Mouse (Mus musculus): ENCODE measurements around the gene Kif27. TPM values are rescaled to one million over a fixed set of nuclear protein-coding genes. Genes with fewer than 3 reads are reported as not detected.

Gene Kif27
- total RNA-seq, 4 experiments from 2014 or later: 0.55 to 3.4 (median 2.0) TPM

DNA sequence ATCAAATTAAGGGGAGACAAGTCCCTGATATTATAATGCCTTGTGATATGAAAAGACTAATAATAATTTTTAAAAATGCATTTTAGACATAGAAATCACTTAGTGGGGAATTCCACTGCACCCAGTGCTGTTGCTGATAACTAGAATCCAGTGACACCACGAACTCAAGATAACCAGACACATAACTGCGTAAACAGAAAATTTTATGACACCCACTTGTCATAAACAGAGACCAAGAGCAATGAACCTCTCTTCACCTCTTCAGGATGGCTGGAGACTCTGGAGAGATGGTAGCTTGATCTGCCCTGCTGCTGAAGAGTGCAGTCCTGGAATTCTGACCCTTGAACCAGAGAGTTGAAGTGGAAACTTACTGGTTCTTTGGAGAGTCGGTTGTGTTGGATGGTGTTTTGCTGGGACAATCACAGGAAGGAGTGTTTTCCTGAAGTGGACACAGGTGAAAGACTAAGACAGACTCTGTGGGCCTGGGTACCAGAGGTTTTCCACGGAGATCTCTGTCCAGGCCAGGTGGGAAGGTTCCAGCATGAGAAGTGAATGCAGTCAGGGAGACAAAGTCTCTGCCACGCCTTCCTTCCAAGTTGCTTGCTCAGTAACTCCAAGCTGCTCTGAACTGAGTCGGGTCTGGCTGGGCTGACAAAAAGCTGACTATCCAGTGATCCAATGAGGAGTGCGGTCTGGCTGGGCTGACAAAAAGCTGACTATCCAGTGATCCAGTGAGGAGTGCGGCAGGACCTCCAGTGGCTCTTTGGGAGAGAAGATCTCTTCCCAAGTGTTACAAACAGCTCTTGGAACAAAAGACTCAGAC lies 5.6 kb upstream of the Kif27 start:
- no peak for DNase-seq

- DNase-seq: no peak
Observed at GRCm38 (mm10) chr13:58359304-58359653, 357 bp upstream of the Kif27 start.

DNA sequence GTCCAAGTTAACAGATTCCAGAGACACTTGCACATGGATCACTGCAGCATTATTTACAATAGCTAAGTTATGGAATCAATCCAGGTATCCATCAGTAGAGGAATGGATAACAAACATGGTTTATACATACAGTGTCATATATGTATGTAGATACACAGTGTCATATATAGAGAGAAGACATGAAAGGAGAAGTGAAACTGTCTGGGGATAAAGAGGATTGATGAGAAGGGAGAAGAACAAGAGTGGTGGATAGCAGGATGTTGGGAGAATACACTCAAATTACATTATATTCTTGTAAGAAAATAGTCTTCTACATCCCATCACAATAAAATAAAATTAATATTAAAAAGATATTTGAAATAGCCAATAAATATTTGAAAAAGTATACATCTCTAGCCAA lies 5.9 kb downstream of the Kif27 start:
- DNase-seq: no peak

DNA sequence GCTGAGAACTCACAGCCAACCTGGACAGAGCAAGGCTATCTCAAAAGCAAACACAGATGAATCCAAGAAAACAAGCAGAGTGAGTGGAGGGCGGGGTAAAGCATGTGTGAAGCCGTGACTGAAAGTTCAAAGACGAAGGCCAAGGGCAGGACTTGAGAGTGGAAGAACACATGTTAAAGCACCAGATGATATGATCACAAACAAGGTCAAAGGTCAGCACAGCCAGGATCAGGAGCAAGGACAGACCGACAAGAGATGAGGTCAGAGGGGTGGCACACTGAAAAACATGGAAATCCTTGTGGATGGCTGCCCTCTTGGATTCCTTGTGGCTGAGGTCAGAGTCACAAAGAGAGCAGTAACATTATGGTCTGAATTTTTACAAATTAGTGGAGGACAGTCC lies 8.3 kb downstream of the Kif27 start:
- DNase-seq: peak; percentile 12

- no peak for DNase-seq
Observed at GRCm38 (mm10) chr13:58344505-58344904, 14.4 kb downstream of the Kif27 start.

DNA sequence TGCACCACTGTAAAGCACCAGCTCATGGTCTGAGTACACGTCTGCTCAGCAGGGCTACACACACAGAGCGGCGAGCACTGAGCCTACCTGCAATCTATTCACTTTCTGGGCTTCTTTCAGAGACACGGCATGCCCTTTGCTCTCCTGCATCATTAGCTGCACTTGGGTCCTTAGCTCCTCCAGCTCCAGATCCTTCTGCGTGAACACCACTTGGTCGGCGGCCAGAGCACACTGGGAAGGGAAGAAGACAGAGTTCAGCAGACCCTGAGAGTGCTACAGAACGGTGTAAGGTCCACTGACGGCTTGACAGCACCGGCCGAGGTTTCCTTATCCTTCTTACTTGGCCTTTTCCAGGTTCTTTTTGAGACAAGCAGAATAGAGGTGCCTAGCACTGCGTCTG lies 21.5 kb downstream of the Kif27 start:
- no peak for DNase-seq

DNA sequence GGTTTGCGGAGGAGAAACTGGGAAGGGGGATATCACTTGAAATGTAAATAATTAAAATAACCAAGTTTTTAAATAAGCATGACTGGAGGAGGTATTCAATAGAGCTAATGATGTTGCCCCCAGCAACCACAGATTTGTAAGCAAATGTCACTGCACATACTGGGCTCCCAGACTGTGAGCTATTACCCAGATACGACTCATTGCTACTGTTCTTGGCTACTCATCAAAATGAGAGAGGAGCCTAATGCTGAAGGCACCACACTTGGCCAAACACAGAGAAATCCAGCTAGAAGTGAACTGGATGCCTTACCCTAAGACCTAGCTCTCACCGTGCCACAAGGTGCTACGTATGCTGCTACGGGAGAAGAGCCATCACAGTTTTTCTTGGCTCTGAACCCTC lies 24.8 kb downstream of the Kif27 start:
- no peak for DNase-seq

- no peak for DNase-seq
Observed at GRCm38 (mm10) chr13:58317768-58318167, 41.2 kb downstream of the Kif27 start.

GRCm38 (mm10) chr13:58314991-58315390 lies 43.9 kb downstream of the Kif27 start:
- no peak for DNase-seq

- no peak for DNase-seq
Observed at GRCm38 (mm10) chr13:58313758-58314157, 45.2 kb downstream of the Kif27 start.

- DNase-seq: peak; percentile 40
Observed at GRCm38 (mm10) chr13:58311351-58311750, 47.6 kb downstream of the Kif27 start.

DNA sequence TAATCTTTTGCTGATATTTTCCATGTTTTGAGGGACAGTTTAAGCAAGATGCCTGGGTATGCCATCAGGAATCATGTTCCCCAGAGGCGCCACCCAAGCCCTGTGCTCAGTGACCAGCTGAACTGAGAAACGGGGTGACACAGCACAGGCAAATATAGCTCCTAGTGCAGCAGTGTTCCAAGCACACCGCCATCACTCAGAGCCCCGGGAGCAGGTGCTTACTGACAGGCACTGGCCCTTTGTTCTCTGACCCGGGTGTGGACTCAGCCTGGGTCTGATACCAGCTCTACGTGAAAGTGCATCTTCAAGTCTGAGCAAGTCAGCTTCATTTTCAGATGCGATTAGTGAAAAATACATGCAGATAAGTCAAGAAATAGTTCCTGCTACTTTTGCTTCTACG lies 49.4 kb downstream of the Kif27 start:
- no peak for DNase-seq

- no peak for DNase-seq
Observed at GRCm38 (mm10) chr13:58307453-58307852, 51.5 kb downstream of the Kif27 start.

- no peak for DNase-seq
Observed at GRCm38 (mm10) chr13:58305230-58305629, 53.7 kb downstream of the Kif27 start.

- no peak for DNase-seq
Observed at GRCm38 (mm10) chr13:58302421-58303145, 56.3 kb downstream of the Kif27 start.

DNA sequence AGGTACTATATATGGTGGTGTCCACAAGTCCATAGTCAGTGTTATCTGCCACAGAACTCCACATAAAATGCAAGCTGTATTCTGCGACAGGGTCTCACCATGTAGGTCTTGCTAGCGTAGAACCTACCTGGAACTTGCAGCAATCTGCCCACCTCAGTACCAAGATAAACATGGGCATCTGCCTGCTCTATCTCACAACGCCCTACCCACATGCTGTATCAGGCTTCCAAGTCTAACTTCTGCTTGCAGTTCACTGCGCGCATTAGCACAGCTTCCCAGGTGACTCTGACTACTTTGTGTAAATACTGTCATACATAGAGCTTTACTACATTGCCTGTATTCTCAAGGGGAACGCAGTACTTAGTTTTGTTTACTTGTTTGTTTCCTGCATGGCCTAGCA lies 57.0 kb downstream of the Kif27 start:
- DNase-seq: no peak

- no peak for DNase-seq
Observed at GRCm38 (mm10) chr13:58298756-58299155, 60.2 kb downstream of the Kif27 start.

DNA sequence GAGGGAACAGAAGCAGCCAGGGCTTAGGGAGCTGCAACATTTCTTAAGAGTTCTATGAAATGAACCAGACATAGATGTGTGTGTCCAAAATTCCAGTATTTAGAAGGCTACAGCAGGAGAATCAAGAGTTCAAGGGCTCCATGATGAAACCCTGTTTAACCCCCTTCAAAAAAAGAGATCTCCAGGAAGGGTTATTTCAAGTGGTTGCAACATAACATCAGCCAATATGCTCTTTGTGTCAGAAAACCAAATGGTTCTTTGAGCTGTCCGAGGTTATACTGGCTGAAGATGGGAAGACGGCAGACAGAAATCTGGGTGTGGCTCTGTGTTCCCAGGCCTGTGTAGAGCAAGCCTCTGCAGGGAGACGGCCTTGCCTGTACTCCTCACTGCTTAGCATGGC lies 63.3 kb downstream of the Kif27 start:
- DNase-seq: no peak

DNA sequence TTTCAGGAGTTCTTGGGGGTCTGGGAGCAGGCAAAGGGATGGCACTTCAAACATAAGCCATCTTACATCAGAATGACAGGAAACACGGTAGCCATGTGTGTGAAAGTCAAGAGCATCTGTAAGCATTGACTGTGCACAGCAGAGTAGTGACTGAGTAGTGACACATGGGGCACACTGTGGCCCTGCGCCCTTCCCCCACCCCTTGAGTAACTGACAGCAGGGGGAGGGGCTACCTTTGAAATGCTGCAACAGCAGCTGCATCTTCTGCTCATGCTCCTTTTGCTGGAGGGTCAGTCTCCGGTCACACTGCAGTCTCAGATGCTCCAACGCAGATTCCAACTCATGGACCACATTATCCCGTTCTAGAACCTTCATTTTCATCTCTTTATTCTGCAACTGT lies 66.1 kb downstream of the Kif27 start:
- no peak for DNase-seq

DNA sequence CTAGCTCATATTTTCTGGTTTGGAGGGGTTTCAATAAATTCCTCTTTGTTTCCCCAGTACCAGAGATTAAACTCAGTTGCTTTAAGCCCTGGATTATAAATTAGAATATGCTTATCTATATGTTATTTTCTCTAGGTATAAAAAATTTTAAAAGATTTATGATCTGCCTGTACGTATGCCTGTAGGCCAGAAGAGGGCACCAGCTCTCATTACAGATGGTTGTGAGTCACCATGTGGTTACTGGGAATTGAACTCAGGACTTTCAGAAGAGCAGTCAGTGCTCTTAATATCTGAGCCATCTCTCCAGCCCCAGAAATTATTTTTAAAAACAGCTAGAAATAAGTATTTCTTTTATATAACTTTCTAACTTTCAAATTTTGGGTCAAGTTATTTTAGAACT lies 69.6 kb downstream of the Kif27 start:
- no peak for DNase-seq

GRCm38 (mm10) chr13:58287822-58288221 lies 71.1 kb downstream of the Kif27 start:
- peak; percentile 61 for DNase-seq

GRCm38 (mm10) chr13:58283466-58283865 lies 75.5 kb downstream of the Kif27 start:
- DNase-seq: no peak

DNA sequence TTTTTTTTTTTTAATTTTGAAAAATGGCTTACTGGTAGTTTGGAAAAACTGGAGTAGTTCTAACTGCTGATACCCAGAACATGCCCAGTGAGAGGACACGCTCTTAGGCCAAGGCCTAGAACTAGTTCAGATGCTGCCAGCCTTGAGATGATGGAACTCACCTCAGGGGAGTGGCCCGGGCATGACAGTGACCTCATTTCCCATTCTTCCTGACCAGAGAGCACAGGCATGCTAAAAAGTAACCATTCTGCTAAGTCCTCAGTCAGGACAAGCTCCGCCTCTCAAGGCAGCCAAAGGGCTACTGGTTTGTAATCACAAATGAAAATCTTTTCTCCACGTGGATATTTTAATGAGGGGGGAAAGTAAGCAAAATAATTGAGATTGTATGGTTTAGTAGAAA lies 77.0 kb downstream of the Kif27 start:
- DNase-seq: peak; percentile 42

DNA sequence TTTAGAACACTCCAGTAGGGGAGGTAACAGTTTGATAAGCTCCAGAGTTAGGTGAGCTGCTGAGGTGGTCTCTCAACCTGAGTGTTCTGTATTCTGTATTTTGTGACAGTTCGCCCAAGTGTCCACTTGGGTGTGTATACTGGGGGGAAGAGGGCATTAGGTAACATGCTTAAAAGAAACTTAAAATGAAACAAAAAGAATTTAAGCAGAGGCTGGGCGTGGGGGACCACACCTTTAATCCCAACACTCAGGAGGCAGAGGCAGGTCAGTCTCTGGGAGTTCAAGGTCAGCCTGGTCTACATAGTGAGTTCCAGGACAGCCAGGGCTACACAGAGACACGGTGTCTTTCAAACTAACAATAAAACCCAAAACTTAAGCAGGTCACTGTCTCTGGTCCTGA lies 78.4 kb downstream of the Kif27 start:
- no peak for DNase-seq

Data from adrenal gland, adult 8-10 months (tissue).